Mouse (Mus musculus): Measurements from ENCODE around the gene H2-Aa. TPM values are rescaled to one million over a fixed set of nuclear protein-coding genes. Genes with fewer than 3 reads are reported as not detected.

Gene H2-Aa
- polyA plus RNA-seq, 1 experiment: 3.8 TPM

Other genes starting within 250 kb of the H2-Aa start
- gene Col11a2, start 248.4 kb downstream of the H2-Aa start, polyA plus RNA-seq (2012; rRNA removed): 10.0 and 10.7 TPM in 2 replicates
- 1.1 and 1.2 TPM in 2 replicates for gene H2-Oa, start 195.5 kb downstream of the H2-Aa start, polyA plus RNA-seq (2012; rRNA removed)
- 26.3 and 26.8 TPM in 2 replicates for gene H2-DMa, start 168.3 kb downstream of the H2-Aa start, polyA plus RNA-seq (2012; rRNA removed)
- 167 and 194 TPM in 2 replicates for gene Brd2, start 165.2 kb downstream of the H2-Aa start, polyA plus RNA-seq (2012; rRNA removed)
- gene H2-DMb2, start 144.5 kb downstream of the H2-Aa start, polyA plus RNA-seq (2012; rRNA removed): 0.99 and 1.1 TPM in 2 replicates
- 3.1 and 3.5 TPM in 2 replicates for gene H2-DMb1, start 134.8 kb downstream of the H2-Aa start, polyA plus RNA-seq (2012; rRNA removed)
- 4.0 and 4.1 TPM in 2 replicates for gene Tap1, start 100.3 kb downstream of the H2-Aa start, polyA plus RNA-seq (2012; rRNA removed)
- 4.5 and 4.7 TPM in 2 replicates for gene Psmb9, start 100.1 kb downstream of the H2-Aa start, polyA plus RNA-seq (2012; rRNA removed)
- gene Psmb8, start 90.1 kb downstream of the H2-Aa start, polyA plus RNA-seq (2012; rRNA removed): 10.1 and 12.1 TPM in 2 replicates
- gene Tap2, start 84.3 kb downstream of the H2-Aa start, polyA plus RNA-seq (2012; rRNA removed): 9.1 and 10.1 TPM in 2 replicates
- gene H2-Ob, start 48.9 kb downstream of the H2-Aa start, polyA plus RNA-seq (2012; rRNA removed): 0.78 and 1.1 TPM in 2 replicates
- gene H2-Ab1, start 30.1 kb downstream of the H2-Aa start, polyA plus RNA-seq (2012; rRNA removed): 4.7 and 5.2 TPM in 2 replicates
- gene H2-Eb1, start 18.0 kb upstream of the H2-Aa start, polyA plus RNA-seq (2012; rRNA removed): 3.2 and 5.1 TPM in 2 replicates
- gene H2-Eb2, start 37.8 kb upstream of the H2-Aa start, polyA plus RNA-seq (2012; rRNA removed): not detected in 2 replicates
- gene Btnl2, start 67.0 kb upstream of the H2-Aa start, polyA plus RNA-seq (2012; rRNA removed): 0.06 TPM in 1 of 2 replicates, not detected in the other
- gene Btnl1, start 89.3 kb upstream of the H2-Aa start, polyA plus RNA-seq (2012; rRNA removed): not detected in 2 replicates
- gene BC051142, start 111.0 kb upstream of the H2-Aa start, polyA plus RNA-seq (2012; rRNA removed): 10.7 and 11.1 TPM in 2 replicates
- not detected in 2 replicates for gene Btnl4, start 189.5 kb upstream of the H2-Aa start, polyA plus RNA-seq (2012; rRNA removed)
- not detected in 2 replicates for gene Btnl6, start 229.5 kb upstream of the H2-Aa start, polyA plus RNA-seq (2012; rRNA removed)